Mouse (Mus musculus): ENCODE data around the gene Bcl10. TPM values are rescaled to one million over a fixed set of nuclear protein-coding genes. Genes with fewer than 3 reads are reported as not detected.
"Not testable (repeated sequence)": the region's sequence is repeated elsewhere in the genome, so short reads cannot be mapped to it uniquely, and the experiment has no call there.

Gene Bcl10
- total RNA-seq (2022) = 10 to 100 TPM; 11.4 to 14.5 (median 13.1) TPM

DNA sequence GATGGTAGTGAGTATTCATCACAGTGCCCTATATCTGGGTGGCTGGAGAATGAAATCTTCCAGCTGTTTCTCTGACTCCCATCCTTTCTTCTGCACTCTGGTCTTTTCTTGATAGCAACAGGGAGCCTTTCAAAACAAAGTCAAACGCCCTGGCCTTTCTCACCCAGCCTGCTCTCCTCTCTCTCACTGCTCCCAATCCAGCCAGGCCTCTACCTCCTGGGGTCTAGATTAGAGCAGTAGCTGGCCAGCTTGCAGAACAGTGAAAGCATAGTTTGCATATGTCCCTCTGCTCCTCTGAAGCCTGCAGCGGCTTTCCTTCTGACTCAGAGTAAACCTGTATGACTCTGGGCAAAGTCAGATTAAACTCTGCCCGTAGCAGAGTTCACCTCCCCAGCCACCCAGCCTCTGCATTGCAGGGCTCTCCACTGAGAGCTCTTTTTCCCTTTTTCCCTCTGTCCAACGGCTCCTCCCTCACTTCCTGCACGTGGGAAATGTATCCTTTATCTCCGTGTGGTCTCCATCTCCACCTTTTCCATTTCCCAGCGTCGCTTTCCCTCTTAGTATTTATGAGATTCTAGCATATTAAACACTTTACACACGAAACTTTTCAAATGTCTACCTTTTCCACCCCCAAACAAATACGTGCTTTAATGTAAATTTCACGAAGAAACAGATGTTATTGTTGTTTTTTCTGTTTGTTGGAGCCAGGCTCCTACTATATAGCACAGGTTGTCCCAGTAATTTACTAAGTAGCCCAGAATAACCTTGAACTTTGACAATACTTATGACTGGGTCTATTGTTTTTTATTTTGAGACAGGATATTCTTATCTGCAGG lies at the start of gene Bcl10:
Bcl10 (plus strand) TSS at position 786 of the 836 bp plus-strand sequence.
- DNase-seq (ENCODE audit: low spot score in 2 of 2) = no peak

DNA sequence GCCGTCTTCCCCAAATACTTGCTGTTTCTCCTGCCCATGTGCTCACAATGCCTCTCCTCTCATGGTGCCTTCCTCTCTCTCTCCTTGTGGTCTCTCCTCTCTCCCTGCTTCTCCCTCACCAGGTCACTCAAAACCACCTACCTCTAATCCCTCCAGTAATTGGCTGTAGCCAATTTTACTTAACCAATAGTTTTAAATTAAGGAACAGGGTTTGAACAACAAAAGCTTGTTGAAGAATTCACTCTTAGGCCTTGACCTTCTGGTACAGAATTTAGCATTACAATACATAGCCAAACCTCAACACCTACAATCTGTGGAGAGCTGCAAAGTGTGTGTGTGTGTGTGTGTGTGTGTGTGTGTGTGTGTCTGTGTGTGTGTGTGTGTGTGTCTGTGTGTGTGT lies 49.3 kb upstream of the Bcl10 start:
- DNase-seq (ENCODE audit: low spot score in 2 of 2) = no peak

DNA sequence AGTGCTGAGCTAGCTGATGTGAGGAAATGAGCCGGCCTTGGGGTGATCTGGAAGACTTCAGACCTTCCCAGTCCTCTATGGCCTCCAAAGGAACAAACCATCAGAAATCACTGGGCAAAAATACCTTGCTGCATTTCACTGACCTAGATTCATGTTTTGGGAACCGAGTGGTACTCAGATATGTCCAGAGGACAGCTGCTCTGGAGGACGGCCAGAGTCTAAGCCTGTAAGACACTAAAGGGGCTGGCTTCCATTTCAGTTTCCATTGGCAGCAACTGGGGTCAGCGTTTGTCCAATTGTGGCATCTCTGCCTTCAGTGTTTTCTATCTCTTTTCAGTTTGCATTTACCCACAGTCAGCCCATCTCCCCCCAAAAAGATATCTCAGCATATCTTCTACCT lies 48.5 kb upstream of the Bcl10 start:
- no peak for DNase-seq (ENCODE audit: low spot score in 2 of 2)

DNA sequence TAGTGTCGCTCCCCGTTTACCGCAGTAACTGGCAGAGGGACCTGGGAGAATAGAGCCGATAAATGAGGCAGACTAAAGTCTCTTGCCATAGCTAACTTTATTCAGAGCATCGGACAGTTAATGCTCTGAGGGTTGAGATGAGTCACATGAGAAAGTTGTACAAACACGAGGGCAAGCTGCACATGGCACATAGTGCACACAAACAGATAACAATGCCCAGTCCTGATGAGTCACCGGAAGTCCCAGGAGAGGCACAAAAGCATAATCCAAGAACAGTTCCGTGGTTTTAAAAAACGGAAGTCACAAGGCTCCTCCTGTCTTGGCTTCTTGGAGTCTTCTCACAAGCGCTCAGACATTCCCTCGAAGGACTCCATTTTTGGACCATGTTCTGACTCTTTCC lies 46.5 kb upstream of the Bcl10 start:
- DNase-seq (ENCODE audit: low spot score in 2 of 2) = no peak

DNA sequence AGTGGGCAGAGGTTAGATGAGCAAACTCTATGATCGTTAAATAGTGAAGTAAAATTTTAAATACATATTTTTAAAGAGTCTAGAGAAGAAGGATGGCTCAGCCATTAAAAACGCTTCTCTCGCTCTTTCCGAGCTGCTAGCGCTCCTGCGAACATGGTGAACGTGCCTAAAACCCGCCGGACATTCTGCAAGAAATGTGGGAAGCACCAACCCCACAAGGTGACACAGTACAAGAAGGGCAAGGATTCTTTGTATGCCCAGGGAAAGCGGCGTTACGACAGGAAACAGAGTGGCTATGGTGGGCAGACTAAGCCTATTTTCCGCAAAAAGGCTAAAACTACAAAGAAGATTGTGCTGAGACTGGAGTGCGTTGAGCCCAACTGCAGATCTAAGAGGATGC lies 43.7 kb upstream of the Bcl10 start:
- not testable (repeated sequence) for DNase-seq (ENCODE audit: low spot score in 2 of 2)

DNA sequence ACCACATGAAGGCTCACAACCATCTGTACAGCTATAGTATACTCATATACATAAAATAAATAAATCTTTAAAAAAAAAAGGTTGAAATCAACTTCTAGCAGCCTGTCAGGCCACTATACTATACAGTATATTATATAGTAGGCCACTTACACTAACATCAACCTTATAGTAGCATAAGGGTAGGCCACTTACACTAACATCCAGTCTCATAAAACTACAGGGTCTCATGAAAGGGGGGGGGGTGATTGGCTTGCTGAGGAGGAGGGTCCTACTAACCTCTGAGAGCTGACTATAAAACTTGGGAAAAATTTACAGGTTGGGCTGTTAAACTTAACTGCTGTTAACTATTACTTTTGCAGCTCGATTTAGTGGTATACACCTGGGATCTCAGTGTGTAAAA lies 42.3 kb upstream of the Bcl10 start:
- no peak for DNase-seq (ENCODE audit: low spot score in 2 of 2)

DNA sequence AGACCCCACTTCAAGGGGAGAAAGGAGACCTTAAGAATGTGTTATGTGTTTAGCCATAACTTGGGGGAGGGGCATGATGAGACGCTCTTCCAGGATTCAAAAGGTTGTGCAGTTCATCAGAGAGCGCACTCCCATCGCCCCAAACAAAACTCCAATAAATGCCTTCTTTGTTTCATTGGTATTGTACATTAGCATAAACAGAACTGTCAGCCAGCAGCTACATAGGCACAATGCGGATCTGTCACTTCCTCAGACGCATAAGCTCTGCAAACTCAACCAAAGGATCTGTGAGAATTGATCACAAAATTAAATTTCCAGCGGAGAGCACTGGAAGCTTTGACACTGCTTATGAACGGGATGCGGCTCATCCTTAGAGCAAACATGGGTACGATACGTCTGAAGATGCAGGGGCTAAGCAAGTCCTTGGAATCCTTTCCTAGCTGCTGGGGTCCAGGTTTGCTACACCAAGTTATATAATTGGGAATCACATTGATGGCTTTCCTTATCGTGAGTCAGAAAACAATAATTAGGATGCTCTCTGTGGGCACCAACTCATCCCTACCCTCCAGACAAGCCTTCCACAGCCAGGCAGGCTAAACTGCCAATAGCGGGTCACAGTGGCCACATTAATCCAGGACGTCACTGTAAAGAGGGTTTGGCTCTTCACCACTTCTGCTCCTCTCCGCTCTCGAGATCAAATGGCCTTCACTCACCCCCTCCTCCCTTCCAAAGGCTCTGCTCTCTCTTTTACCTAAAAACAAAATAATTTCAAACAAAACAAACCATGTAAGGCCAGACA lies 40.3 kb upstream of the Bcl10 start:
- no peak for DNase-seq (ENCODE audit: low spot score in 2 of 2)

DNA sequence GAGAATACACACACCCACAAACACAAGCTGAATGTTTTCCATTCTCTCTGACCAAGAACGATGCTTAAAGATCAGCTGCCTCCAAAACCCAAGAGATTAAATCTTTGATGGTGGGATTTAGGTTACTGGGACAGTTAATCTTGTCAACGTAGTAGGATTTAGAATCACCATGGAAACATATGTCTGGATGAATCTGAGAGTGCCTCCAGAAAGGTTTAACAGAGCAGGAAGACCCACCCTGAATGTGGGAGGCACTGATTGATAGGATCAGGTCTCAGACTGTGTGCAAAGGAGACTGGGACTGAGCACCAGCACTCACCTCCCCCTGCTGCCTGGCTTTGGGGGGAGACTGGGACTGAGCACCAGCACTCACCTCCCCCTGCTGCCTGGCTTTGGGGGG lies 39.4 kb upstream of the Bcl10 start:
- DNase-seq (ENCODE audit: low spot score in 2 of 2) = no peak

DNA sequence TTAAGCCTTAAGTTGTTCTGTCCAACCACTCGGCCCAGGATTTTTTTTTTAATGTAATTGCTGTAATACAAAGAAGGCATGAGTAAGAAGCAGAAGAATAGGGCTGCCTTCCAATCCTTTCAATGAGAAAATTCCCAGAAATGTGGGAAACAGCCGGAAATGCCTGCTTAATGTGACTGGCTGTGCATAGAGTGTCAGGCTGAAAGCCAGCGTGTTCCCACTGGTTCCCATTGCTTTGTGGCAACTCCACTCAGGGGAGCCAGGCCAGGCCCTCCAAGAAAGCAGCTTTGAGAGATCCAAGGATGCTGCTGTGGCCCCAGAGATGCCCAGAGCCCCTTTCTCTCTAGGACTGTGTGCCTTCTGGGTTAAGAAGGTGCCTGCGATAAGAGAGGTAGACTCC lies 37.2 kb upstream of the Bcl10 start:
- peak in 1 of 2 experiments; percentile 49 for DNase-seq (ENCODE audit: low spot score in 2 of 2)

DNA sequence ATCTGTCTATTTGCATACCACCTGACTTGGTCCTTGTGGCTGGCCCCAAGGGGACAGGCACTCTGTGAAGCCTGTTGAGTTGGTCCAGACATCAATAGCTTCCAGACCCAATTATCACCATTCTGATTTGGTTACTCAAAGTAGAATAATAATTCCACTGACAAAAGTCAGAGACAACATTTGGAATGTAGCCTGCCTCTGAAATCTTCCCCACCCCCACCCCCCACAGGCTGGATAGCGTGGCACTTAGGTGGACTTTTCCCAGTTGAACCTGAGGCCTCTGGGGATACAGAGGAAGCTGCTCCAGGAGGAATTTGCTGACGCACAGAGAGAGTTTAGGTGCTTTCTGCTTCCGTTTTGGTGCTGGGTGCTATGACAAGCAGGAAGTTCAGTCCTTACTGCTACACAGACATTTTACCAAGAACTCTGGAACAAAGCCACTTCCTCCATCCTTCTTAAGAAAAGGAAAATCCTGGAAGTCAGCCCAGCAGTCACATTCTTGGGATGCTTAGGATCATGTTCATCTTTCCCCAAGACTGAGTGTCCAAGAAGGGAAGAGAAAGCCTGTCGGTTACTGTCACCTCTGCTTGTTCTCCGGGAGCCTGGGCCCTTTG lies 36.6 kb upstream of the Bcl10 start:
- no peak for DNase-seq (ENCODE audit: low spot score in 2 of 2)

DNA sequence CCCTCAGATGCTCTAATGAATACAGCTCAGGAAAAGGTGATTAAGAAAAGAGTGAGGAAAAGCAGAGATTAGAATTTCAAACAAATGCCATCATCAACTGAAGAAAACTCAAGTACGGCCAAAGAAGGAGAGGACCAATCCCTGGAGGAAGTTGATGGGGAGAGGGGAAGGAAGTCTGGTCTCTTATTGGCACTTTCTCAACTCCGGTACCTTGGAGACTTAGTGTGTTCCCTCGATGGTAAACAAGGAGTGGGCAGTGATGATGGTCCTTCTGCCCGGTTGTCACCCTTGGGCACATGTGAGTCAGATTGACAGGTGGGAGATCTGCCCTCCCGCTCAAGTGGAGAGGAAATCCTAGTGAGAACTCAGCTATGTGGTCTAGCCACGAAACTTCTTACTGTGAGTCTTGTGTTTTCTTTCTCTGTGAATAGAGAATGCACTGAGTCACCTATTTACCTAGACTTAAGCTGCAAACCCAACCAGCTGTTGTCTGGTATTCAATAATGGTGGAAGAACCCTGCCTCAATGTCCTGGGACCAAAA lies 35.1 kb upstream of the Bcl10 start:
- DNase-seq (ENCODE audit: low spot score in 2 of 2) = no peak

DNA sequence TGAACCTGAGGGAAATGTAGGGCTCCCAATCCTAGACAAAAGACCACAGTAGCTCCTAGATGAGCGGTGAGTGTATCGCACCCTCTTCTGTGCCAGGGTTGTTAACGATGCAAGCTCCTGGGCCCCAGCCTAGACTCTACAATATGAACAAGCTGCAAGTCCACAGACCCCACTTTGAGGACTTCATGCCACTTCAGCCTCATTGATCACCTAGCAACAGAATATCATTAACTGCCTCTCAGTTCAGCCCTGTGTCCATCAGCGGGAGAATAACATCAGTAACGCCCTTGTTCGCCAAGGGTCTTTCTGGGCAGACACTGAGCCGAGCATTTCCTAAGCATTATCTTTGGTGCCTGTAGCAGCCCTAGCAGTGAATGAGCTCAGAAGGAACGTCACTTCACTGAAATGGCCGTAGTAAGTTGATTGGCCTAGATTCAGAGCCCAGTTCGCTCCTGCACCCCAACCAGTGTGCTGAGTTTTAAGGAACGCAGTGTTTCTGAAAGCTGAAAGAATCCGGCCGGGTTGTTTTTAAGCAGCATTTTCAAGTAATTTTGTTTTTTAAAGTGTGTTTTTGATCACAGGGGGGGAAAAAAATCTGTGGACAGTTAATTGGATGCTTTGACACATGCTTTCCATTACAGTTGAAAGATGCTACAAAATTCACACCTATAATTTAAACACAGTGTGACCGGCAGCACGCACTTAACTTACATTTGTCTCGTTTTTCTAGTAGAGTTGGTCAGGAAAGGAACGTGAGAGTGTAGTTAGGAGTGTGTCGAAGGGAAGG lies 32.1 kb upstream of the Bcl10 start:
- peak in 1 of 2 experiments; percentile 72 for DNase-seq (ENCODE audit: low spot score in 2 of 2)

DNA sequence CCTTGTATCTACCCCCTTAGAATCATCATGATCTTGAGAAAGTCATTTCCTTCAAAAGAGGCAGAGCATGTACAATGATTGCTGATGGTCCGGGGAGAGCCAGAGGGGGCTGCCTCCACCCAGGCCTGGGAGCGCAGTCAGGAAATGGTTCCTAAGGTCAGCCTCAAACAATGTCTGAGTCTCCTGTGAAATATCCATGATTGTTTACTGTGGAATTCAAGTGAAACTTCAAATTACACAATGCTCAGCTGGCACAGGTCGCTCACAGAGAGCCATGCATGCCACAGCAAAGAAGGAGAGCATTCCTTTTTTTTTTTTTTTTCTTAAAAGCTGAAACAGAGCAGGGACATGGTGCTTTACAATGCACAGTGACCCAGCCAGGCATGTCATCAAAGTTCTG lies 30.2 kb upstream of the Bcl10 start:
- DNase-seq (ENCODE audit: low spot score in 2 of 2) = no peak

DNA sequence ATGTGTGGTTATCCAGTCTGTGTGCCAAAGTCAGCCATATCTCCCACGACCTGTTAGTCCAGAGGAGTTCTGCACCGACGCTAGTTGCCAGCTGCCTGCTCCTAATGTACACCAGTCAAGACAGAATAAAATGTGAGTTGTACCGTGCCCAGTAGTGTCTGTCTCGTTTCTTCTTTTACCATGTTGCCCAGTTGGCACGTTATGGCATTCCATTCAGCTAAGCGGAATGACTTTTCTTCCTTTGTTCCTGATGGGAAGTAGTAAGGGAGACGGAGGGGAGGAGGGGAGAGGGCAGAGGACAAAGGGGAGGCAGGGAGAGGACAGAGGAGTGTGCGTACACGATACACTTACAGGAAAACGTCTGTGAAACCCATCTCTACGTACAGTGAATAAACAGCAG lies 28.5 kb upstream of the Bcl10 start:
- DNase-seq (ENCODE audit: low spot score in 2 of 2) = no peak

DNA sequence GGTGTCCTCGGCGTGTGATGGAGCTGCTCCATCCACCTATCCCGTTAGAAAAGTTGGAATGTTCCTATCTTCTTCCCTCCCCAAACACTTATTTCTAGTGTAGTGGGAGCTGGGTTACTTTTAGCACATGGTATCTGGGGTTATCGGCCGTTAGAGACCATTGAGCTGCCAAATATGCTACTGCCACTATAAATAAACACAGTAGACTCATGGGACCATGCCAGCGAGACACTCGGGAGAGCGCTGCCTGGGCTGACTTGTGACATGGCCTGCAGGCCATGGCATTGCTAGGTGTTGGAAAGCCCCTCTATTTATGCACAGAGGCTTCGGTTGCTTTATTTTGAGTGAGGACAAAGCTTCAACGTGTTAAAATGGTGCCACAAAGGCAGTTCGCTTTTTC lies 24.9 kb upstream of the Bcl10 start:
- no peak for DNase-seq (ENCODE audit: low spot score in 2 of 2)

DNA sequence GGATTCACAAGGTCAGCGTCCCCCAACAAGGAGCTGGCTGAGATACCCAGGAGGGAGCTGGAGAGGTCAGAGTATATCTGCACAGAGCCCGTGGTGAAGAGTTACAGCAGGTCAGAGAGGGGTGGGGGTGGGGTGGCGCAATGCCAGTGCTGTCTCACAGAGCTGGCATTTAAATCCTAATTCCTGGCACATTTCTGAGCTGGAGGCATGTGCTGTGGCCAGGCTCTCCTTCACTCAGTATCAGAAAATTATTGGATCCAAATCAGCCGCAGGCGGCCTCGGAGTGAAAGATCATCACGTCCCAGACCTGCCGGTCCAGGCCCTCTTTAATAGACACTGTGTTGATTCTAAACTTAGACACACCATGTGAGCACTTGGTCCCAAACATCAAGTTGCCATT lies 22.8 kb upstream of the Bcl10 start:
- DNase-seq (ENCODE audit: low spot score in 2 of 2) = no peak

DNA sequence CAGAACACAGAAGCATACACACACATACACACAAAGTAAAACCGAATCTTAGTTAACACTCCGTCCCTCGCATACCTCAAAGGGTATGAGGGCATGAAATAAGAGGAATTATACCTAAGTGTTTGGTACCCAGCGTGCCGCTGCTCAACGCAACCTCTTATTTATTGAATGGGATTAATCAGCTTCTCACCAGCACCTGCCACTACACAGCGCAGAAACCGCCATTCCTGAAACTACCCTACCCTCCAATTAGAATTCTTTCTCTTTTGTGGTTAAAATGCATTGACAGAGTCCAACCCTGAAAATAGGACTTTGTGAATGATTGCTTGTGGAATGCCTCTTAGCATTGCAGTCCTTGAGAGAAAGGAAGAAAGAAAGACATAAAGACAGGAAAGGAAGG lies 19.1 kb upstream of the Bcl10 start:
- no peak for DNase-seq (ENCODE audit: low spot score in 2 of 2)

DNA sequence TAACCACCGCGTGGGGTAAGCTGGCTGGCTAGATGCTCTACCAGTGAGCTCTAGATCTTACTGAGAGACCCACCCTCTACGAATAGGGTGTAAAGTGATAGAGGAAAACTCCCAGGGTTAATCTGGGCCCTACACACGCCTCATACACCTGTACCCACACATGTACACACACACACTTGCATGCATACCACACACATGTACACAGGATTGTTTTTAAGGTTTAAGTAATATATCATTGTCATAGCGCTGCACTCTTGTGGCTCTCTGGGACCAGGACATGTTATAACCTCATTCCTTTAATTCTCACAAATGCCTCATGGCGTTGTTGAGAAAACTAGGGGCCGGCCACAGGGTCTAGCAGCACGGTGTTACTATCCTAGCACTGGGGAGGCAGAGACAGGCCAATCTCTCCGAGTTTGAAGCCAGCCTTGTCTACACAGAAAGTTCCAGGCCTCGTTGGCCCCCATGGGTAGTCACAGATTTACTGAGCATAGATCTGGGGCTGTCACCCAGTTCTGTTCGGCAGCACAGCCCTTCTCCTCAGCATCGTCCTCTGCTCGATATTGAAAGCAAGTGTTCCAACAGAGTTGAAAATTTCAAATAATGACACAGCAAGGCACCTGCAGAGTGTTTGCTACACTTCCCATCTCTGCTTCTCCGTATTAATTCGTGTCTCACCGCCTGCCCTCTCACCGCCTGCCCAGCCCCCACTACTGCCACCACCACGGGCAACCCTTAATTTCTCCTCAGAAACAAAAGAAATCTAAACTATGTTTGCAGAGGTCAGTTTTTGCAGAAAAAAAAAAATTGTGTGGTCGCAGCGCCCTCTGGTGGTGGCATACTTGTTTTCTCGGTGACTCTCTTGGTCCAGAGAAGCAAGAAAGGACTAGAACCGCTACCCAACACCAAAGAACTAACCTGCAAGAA lies 17.5 kb upstream of the Bcl10 start:
- DNase-seq (ENCODE audit: low spot score in 2 of 2) = peak in 1 of 2 experiments; percentile 70

DNA sequence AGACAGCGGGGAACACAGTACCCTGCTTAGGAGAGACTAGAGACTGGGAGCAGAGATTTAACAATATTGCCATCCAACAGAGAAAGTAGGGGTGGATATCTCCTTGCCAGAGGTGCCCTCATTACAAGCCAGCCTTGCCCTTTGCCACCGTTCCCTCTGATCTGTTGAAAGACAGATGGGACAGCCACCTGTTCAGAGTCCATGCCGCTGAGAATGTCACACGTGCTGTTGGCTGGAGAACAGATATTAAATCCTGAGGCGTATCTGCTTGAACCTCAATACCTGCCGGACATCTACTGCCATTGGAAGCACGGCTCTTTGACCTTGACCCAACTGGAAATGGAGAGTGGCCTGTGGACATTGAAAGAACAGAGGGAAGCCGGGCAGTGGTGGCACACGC lies 16.0 kb upstream of the Bcl10 start:
- no peak for DNase-seq (ENCODE audit: low spot score in 2 of 2)

DNA sequence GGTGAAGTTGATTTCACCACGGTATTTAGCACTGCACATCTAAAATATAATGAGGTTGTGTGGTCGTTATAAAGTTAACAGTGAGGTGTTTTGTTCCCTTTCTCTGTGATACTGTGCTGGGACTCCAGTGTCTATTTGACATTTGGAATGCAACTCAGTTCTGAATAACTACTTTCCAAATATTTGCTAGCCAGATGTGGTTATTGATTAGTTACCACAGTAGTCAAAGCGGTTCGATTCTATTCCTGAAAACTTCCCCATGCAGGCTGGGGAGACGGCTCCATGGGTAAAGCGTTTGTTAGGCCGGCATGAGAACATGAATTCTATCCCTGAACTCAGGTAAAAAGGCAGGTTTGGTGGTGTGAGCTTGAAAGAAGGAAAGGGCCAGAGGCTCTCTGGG lies 10.1 kb upstream of the Bcl10 start:
- no peak for DNase-seq (ENCODE audit: low spot score in 2 of 2)
